Mouse (Mus musculus) thymus, adult 2 months (tissue): ENCODE results near the gene 1600012H06Rik. TPM values are rescaled to one million over a fixed set of nuclear protein-coding genes. Genes with fewer than 3 reads are reported as not detected.
"Not testable (repeated sequence)": the region's sequence is repeated elsewhere in the genome, so short reads cannot be mapped to it uniquely, and the experiment has no call there.

Experiments used
- DNase-seq: peaks from one replicate; pipeline ENCODE4 v3.0.0; 2021
- H3K27ac ChIP-seq: fragments of 200-500 bp; 2 replicates; pipeline ENCODE4 v1.5.1; 2012; ENCODE audit warnings: low read length, control low read depth; ENCODE audit not compliant: control insufficient read depth, insufficient read depth
- H3K27me3 ChIP-seq: fragments of 200-500 bp; 2 replicates; pipeline ENCODE4 v1.6.1; 2012; ENCODE audit warnings: mild to moderate bottlenecking, low read length, moderate library complexity, mixed read lengths; ENCODE audit not compliant: control insufficient read depth, insufficient read depth
- H3K36me3 ChIP-seq: fragments of 200-500 bp; 2 replicates; pipeline ENCODE4 v1.6.1; 2012; ENCODE audit warnings: mild to moderate bottlenecking, low read length, moderate library complexity; ENCODE audit not compliant: control insufficient read depth, insufficient read depth
- H3K4me1 ChIP-seq: fragments of 200-500 bp; replicated peaks from 2 replicates; pipeline ENCODE4 v1.6.1; 2012; ENCODE audit warnings: low read length; ENCODE audit not compliant: control insufficient read depth, insufficient read depth
- H3K4me3 ChIP-seq: fragments of 200-500 bp; 2 replicates; pipeline ENCODE4 v1.5.1; 2012; ENCODE audit warnings: mild to moderate bottlenecking, low read length, control low read depth, moderate library complexity; ENCODE audit not compliant: control insufficient read depth, insufficient read depth
- WGBS: fragments of 180-500 bp; shearing (Covaris S2); methylation state at CpG from one replicate; pipeline ENCODE4 v1.1.7; 2018; 5-methylcytosine and 5-hydroxymethylcytosine counted together
- polyA plus RNA-seq: library from polyadenylated mRNA; depleted of rRNA; stranded (reverse); fragments of >200 nt; gene quantifications from 2 replicates; pipeline ENCODE4 v1.2.3, GENCODE M21; 2012; rRNA removed

1600012H06Rik gene
- polyA plus RNA-seq, 1 experiment, result 25.8 TPM

DNA sequence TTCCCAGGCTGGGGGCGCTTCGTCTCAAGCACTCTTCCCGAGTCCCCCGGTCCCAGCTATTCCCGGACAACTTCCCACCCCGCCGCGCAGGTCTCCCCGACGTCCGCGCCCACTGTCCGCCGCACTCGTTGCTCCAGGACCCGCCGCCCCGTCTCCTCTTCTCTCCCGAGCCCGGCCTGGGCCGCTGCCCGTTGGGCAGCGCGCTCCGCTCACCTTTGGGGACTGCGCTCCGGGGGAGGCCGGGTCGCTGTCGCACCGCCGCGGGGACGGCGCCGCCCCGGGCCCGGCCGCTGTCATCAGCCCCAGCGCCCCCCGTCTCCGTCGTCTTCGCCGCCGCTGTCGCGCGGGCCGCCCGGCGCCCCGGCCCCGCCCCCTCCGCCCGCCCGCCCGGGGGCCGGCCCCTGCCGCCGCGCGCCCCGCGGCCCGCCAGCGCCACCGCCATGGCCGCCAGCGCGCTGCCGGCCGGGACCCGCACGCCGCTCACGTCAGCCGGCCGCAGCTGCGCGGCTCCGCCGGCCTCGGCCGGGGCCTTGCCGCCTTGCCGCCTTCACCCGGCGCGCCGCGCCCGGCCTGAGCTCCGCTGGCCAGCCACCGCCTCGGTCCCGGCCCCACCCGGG is 49.6 kb downstream of the 1600012H06Rik start:
- H3K4me1 ChIP-seq, H3K36me3 ChIP-seq, H3K4me3 ChIP-seq, H3K27me3 ChIP-seq, H3K27ac ChIP-seq, DNase-seq: not testable (repeated sequence)
- WGBS, result no CpG with 5 or more reads among the region's 98 CpGs

DNA sequence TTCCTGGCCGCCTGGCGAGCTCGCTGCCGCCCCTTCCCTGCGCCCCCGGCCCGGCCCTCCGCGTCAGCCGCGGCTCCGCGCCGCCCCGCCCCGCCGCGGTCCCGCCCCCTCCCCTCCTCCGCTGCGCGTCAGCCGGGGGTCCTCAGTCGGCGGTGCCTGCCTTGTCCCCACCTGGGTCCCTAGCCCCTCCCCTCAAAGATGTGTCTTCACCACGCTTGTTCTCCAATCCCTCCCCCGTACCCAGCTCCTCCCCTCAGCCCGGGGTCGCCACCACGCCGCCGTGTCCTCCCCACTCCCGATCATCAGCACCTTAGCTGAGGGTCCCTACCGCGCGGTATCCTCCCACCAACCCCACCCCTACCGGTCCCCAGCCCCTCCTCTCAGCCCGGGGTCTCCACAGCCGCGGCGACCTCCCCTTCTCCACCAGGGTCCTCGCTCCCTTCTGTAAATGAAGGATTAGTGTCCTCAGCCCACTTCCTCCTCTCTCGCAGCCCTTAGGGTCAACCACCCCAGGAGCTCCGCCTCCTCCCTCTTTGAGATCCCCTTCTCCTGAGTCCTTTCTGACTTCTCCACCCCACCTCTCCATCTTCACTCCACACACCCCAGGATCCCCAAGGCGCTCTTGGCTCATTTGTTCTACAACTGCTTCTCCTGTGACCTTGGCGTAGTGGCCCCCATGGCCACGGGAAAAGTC is 50.3 kb downstream of the 1600012H06Rik start:
- H3K4me3 ChIP-seq, DNase-seq, H3K27ac ChIP-seq, H3K36me3 ChIP-seq, H3K27me3 ChIP-seq, H3K4me1 ChIP-seq: not testable (repeated sequence)
- no CpG with 5 or more reads among the region's 47 CpGs for WGBS

DNA sequence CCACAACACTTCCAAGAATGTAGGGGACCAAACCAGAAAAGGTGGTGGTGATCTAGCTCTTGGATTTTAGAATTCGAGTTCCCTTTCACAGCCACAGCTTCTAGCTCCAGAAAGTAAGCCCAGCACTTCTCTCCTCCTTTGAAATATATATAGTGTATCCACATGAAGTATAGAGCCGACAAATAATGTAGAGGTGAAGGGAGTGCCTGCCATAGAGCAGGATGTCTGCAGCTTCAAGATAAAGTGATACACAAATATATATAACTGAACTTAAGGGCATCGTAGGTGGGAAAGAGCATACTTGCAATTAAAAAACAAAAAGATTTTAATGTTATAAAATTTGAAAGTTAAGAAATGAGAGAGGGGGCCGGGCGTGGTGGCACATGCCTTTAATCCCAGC is 51.2 kb downstream of the 1600012H06Rik start:
- no CpG with 5 or more reads among the region's 5 CpGs for WGBS
- not testable (repeated sequence) for H3K27me3 ChIP-seq

DNA sequence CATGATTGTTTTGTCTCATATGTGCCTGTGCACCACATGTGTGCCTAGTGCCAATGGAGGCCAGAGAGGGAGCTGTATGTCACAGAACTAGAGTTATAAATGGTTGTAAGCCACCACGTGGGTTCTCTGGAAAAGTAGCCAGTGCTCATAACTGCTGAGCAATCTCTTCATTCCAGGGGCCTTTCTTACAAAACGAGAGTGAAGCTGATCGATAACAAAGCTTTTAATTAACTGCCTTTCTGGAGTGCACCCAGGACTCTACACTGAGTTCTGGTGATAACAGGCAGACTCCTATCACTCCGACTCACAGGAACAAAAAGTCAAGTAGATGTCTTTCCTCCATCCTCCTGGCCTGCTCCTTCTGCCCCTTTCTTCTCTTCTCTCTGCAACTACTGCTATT is 57.1 kb downstream of the 1600012H06Rik start:
- not testable (repeated sequence) for DNase-seq, H3K4me1 ChIP-seq, H3K36me3 ChIP-seq, H3K27ac ChIP-seq, H3K4me3 ChIP-seq, H3K27me3 ChIP-seq
- WGBS, result no CpG with 5 or more reads among the region's 4 CpGs

More for the DNA sequence above, 51.2 kb downstream of the 1600012H06Rik start:
- not testable (repeated sequence) for H3K4me1 ChIP-seq, DNase-seq, H3K27ac ChIP-seq, H3K36me3 ChIP-seq, H3K4me3 ChIP-seq

DNA sequence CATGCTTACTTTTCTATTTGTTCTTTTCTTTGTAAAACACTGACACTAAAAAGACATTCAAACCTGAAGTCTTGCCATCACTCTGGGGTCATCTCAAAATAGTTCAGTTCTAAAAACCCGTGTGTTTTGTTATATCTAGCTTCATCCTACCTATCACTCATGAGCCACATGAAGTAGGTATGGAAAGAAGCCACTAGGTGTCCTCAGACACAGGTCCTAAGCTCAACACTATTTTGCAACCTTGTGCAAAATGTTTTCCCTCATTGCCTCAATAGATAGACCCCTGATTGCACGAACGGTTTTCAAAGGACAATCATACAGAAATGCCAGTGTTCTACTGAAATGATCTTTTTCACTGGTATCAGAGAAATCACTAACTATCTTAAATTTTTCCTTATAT is 66.1 kb downstream of the 1600012H06Rik start:
- WGBS, result no CpG with 5 or more reads among the region's 3 CpGs
- H3K27me3 ChIP-seq, H3K4me3 ChIP-seq, H3K27ac ChIP-seq, DNase-seq, H3K36me3 ChIP-seq, H3K4me1 ChIP-seq: not testable (repeated sequence)

Other genes starting within 250 kb of the 1600012H06Rik start
- 4.0 and 5.4 TPM in 2 replicates for gene Thbs2, start 248.9 kb upstream of the 1600012H06Rik start, polyA plus RNA-seq
- gene Wdr27, start within 50 bp of the 1600012H06Rik start, polyA plus RNA-seq, result 3.1 and 5.1 TPM in 2 replicates
- gene Phf10, start 18.1 kb downstream of the 1600012H06Rik start, polyA plus RNA-seq, result 27.5 and 35.3 TPM in 2 replicates
- gene 9030025P20Rik, start 35.3 kb downstream of the 1600012H06Rik start, polyA plus RNA-seq, result 16.1 and 19.8 TPM in 2 replicates
- not detected in 2 replicates for gene Gm3417, start 35.6 kb downstream of the 1600012H06Rik start, polyA plus RNA-seq
- 0.99 and 2.0 TPM in 2 replicates for gene Gm3435, start 67.0 kb downstream of the 1600012H06Rik start, polyA plus RNA-seq
- 62.0 and 69.0 TPM in 2 replicates for gene Ermard, start 98.0 kb downstream of the 1600012H06Rik start, polyA plus RNA-seq
- not detected in 2 replicates for gene Tcte3, start 98.3 kb downstream of the 1600012H06Rik start, polyA plus RNA-seq
- 0.92 and 0.99 TPM in 2 replicates for gene Gm3448, start 98.4 kb downstream of the 1600012H06Rik start, polyA plus RNA-seq